Mouse (Mus musculus) heart, adult 2 months (tissue): ENCODE results near the gene Mnt.

Source experiments
- CTCF ChIP-seq: fragments of 200-600 bp; IDR thresholded peaks from 2 replicates; pipeline ENCODE4 v1.8.1; 2022; ENCODE audit warnings: antibody characterized with exemption, mild to moderate bottlenecking, moderate library complexity
- EP300 ChIP-seq: fragments of 200-500 bp; IDR thresholded peaks from 2 replicates; pipeline ENCODE4 v1.6.1; 2011; ENCODE audit warnings: low read depth, low read length, control low read depth; ENCODE audit not compliant: insufficient read depth
- POLR2A ChIP-seq: fragments of 200-500 bp; IDR thresholded peaks from 2 replicates; pipeline ENCODE4 v1.6.1; 2011; ENCODE audit warnings: mild to moderate bottlenecking, low read depth, low read length, control low read depth; ENCODE audit not compliant: insufficient read depth

GRCm38 (mm10) chr11:74857756-74858155 is 27.0 kb downstream of the Mnt start:
- TF ChIP-seq CTCF (no peak), EP300 (no peak), POLR2A (no peak)
